Mouse (Mus musculus) urinary bladder, adult 2 months (tissue): ENCODE data around the gene Pkp1. TPM values are rescaled to one million over a fixed set of nuclear protein-coding genes. Genes with fewer than 3 reads are reported as not detected.

ENCODE experiments used
- DNase-seq: peaks from one replicate; pipeline ENCODE4 v3.0.0; 2022; ENCODE audit warnings: low spot score
- polyA plus RNA-seq: library from polyadenylated mRNA; depleted of rRNA; stranded (reverse); fragments of >200 nt; gene quantifications from 2 replicates; pipeline ENCODE4 v1.2.3, GENCODE M21; 2012

Pkp1 gene
- polyA plus RNA-seq, 1 experiment, result 4.4 TPM

DNA sequence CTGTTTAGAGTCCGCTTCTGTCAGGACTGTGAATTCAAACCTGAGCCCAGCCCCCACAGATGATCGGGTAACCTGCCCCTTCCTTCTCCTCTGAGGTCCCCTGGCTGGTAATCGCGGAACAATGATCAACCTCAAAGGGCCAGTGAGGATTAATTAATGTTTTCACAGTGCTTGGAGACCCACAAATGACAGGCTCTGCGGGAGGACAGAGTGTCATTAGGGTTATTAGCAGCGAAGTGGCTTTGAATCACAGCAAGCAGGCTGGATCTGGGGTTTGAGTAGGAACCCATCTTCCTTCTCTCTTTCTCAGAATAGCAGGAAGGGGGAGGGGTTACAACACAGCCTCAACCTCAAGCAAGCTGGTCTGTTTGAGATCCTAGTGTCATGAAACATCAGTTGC, 9.6 kb downstream of the Pkp1 start:
- DNase-seq, result no peak

DNA sequence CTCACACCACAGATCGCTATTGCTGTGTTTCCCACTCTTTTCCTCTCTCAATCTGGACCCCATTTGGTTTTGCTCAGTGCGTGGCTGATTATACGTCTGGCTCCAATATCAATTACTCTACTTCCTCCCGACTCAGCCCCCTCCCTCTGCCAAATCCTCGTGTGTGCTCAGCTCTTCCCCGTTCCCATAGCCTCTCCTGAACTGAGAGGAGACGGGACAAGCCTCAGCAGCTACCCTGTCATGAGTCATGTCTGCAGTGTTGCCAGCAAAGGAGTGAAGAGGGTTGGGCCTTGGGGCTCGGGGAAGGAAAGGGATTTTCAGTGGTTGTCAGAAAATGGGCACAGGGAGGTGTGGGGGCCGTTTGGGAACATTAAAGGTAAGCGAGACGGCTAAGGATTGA, 12.3 kb downstream of the Pkp1 start:
- no peak for DNase-seq

DNA sequence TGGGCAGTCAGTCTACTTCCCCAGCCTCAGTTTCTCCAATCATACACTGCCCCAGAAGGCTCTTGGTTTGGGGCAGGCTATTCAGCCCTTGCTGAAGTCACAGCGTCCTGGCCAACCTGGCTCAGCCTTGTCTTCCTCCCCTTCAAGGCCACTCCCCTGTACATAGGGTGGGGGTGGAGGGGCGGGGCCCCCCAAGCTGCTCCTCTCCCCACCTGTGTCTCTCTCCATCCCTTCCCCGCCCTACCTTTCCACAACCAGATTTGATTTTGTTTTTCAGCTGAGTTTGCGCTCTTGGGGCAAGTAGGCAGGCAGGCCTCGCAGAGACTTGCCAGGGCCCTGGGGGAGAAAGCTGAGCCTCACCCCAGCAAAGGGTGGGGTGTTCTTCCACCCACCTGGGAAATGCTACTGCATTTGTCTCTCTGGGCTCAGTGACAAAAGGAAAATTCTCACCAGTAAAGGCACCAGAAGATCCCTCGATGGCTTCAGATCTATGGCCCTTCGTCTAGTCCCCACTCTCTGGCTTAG, 19.0 kb downstream of the Pkp1 start:
- no peak for DNase-seq

DNA sequence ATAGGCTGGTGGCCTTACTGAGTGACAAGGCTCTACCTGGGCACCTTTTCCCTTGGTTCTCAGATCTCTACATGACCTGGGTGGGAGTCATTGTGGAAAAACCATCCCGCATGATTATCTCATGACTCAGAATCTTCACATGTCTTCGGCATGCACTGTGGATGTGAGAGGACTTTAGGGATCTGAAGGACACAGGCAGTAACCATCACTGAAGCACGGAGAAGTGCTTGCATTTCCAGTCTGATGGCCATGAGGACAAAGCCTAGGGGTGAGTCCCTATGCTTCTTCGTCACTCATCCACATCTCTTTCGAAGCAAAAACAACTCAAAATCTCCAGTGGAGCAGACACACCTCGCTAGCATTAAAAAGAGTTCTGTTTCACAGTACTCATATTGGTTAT, 19.7 kb downstream of the Pkp1 start:
- no peak for DNase-seq

DNA sequence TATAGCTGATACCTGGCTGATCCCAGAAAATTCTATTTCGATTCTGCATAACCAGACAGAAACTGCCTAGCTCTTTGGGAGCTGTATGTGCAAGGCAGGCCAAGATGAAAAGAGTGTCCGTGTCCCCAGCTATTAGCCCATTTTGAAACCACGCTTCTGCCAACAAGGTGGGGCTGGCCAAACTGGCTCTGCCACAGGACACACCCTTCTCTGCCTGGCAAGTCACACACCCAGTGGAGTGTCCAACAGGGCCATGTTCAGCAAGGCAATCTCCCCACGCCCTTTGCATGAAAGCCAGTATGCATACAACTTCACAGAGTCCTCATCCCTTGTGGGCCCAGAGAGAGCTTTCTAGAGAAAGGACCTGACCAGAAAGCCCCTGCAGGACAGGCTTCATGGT, 23.6 kb downstream of the Pkp1 start:
- no peak for DNase-seq

DNA sequence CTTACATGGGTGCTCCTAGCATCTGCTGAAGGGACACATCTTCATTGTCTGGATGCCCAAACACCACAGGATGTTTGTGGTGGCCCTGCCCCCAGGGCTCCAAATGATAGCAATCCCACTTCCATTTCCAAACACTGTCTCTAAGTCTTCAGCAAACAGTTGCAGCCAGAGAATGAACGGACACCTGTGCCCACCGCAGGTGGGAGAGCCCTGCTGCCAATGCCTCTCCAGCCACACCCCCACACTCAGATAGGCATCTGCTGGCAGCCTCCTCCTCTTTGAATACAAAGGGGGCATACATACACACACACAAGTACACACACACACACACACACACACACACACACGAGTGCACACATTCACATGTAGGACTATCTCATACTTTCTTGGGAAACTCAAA, 25.6 kb downstream of the Pkp1 start:
- DNase-seq, result no peak

DNA sequence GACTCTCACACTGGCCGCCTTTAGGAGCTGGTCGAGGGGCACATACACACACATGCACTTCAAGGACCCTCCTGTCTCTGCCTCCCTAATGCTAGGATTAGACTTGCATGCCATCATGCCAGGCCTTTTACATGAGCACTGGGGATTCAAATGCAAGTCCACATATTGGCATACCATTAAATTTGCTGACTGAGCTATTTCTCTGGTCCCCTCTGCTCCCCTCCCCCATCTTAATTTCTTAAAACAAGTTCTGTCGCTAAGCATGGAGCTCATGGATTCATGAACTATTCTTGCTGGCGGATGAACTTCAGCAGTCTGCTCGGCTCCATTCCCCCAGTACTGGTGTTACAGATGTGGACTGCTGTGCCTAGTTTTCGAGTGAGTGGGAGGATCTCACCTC, 26.2 kb downstream of the Pkp1 start:
- DNase-seq, result no peak

DNA sequence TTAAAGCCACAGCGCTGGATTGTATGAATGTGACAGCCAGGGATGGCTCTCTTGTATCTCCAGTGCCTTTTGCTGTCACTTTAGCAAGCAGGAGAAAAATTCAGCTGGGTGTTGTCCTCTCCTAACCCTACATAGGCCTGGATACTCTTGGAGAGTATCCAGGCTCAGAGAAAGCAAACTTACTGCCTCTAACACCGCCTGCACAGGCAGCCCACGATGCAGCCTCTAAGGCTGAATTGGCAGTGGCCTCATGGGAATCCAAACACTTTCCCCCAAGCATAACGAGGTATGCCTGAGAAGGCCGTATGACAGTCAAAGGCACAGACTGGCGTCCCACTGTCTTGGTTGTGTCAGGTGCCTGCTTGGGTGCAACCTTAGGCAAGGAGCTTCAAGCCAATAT, 26.8 kb downstream of the Pkp1 start:
- no peak for DNase-seq

DNA sequence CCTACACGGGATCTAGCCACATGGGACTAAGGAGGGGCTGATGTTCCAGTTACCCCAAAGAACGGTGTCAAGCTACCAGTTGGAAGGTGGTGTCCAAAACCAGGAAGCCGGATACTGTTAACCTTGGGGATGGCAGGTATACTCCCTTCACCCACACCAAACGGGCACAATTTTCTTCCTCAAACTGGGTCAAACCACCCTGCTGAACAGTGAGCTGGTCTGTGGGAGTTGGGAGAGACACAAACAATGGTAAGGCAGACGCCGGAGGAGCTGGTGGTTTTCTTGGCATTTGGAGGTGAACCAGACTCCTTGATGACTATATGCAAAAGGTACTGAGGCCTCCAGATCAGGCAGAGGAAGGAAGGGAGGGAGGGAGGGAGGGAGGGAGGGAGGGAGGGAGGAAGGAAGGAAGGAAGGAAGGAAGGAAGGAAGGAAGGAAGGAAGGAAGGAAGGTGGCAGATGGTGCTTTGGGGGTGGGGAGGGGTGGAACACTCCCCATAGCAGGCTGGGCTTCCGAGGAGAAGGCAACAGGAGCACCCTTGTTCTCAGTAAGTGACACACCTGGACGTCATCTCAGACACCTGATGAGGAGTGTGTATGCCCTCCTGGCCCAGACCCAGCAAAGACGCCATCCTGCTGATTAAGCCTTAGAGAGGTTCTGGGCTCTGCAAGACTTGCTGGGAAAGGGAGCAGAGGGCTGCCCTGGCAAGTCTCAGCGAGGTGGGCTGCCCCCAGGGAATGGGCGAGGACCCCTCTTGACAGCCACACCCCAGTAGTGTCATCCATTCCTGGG, 27.4 kb downstream of the Pkp1 start:
- DNase-seq, result no peak

DNA sequence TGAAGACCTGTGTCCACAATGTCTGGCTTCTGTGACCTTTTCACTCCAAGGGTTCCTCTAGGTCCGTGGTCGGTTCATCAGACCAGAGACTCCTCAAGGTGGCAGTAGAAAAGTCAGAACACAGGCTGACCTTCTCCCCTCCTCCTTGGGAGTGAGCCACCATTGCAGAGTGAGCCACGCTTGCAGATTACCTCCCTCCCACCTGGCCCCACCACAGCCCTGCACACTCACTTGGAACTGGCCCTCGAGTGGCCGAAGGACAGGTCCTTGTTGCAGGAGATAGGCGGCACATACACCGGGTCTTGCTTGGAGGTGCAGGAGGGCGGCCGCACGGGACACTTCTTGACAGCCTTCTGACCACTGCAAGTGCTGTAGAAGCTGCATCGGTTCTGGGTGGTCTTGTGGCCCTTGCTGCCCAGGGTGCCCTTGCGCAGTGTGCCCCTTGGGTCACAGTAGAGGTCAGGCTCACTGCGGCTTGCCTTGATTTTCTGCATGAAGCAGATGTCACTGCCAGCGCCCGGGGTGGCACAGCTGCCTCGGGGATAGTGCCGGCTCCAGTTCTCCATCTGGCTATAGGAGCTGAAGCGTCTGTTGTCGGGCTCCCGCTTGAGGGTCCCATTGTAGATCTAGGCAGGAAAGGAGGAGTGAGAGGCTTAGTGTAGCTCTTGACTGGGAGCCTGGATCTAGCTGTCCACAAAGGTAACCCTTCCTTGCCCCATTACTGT, 29.4 kb downstream of the Pkp1 start:
- DNase-seq, result no peak

DNA sequence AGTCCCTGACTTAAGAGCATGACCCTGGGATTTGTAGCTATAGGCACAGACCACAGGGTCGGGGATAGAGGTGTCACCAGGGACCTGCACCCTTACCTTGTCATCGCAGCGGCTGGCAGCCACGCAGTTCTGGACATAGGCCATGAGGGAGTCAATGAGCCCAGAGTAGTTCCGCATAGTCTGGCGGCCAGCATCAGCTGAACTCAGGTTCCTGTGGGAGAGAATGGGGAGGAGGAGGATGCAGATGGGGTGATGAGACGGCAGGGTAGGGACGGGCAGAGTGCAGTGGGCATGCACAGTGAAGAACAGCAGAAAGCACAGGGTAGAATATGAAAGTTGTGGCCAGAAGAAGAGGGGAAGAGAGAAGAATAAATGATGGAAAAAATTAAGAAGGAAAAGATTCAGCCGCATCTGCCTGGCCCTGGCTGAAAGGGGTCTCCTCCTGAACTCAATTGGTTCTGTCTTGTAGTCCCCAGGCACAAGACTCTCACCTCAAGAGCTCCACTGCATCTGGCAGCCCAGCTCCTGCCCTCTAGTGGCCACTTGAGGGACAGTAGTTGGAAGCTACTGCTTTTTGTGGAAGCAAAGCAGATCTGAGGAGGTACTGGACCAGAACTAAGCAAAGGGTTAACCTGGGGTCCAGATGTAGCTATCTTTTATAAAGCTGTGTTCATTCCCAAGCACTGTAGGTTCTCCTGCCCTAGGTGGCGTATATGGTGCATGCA, 36.5 kb downstream of the Pkp1 start:
- DNase-seq, result no peak

DNA sequence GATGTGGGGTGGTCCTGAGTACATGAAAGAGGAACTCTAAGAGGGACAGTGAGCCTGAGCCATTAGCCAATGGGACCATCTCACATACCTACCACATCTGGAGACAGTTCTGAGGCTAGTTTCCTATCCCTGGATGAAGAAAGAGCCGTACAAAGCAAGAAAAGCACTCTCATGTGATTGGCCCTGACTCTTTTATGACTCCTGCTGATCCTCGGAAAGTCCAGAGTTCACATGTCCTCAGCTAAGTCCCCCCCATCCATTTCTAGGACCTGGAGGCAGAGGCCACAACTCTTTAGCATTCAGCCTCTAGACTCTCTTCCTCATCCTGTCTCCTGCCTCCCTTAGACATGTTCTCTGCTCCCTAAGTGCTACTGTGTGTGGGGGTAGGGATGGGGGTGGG, 41.8 kb downstream of the Pkp1 start:
- no peak for DNase-seq

DNA sequence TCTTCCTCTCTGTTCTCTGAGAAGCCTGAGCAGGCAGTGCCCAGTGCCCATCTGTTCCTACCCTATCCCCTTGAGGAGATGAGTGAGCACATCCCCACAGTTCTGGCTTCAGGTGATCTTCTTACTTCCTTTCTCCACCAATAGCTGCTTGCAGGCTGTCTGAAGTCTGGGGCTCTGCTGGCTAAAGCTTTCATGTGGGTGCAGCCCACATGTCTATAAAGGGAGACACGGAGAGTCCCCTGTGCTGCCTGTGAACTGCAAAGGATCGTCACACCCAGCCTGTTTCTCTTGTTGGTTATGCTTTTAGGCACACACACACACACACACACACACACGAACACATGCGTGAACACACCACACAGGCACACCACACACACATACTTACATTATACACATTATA, 46.0 kb downstream of the Pkp1 start:
- no peak for DNase-seq

DNA sequence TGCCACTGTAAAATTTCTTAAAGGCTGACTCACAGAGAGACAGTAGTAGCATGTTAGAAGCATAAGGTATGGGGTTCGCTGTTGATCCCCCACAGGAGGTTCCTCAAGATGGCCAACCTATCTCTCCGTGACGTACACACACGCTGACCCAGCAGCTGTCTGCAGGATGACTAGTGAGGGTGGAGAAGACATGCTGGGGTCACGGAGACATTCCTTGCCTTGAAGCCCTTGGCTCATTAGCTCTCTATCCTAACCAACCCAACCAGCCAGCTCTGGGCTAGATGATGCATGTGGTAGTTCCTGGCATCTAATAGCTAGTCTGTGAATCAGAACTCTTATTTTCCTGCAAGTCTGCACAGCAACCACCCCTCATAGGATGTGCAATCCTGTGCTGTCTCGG, 50.4 kb downstream of the Pkp1 start:
- DNase-seq, result no peak

DNA sequence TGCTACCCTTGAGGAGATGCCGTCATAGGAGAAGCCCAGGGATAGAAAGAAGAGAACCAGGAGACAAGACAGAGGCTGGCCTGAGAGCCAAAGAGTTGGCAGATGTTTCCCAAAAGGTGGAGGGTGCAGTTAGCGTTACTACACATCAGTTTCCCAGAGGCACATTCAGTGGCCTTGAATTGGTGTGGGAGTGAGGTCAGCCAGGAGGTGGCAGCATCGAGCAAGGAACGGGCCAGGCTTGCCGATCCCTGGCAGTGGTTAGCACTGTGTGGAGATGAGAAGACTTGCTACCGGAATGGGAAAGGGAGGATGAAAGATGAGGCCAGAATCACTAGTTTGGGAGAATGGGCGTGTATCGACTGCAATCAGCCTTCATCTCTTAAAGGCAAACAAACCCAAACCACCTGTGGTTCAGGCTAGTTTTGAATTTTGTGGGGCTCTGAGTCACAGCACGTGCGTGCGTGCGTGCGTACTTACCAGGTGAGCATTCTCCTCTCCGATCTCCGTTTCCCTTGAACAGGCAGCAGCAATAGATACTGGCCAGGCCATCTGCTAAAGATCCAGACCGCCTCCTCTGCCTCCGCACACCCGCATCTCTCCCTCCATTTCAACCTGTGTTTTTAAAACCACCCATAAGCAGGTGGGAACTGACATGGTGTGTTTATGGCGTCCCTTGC, 53.4 kb downstream of the Pkp1 start:
- peak; percentile 79 for DNase-seq

DNA sequence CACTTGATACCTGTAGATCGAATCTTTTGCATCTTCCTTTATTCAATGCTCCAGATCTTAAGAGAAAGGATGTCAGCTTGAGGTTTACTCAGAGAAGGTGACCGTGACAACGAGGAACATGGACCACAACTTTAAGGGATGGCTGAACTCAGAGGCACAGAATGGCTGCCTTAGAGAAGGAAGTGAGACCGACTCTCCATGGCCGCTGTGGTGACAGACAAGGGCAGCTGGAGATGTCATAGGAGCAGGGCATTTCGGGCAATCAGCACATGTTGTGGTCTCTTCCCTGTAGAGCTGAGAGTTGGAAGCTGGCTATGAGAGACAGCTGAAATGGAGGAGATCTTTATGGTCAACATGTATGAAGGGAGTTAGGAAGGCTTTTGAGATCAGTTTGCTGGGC, 54.2 kb downstream of the Pkp1 start:
- DNase-seq, result no peak

DNA sequence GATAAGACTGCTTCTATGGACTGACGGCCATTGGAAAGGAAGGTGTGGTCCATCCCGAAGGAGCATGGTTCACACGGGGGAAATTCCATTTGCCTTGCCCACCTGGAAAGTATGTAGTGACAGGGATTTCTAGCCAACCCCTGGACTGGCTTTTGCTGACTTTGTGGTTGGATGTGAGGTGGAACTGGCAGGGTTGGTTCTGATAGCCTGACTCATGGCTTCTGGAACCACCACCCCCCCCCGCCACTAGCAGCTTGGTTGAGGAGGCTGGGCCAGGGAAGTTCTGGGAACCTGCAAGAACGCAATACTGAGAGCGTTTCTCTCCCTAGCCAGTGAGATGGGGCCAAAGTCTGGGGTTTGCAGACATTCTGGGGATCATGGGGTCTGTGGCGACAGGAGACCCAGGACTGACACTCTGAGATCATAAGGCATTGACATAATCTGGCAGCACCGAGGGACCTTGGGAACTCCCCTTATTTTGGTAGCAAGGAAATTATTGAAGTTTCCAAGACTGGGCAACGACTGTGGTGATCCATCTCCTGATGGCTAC, 55.1 kb downstream of the Pkp1 start:
- DNase-seq, result no peak

DNA sequence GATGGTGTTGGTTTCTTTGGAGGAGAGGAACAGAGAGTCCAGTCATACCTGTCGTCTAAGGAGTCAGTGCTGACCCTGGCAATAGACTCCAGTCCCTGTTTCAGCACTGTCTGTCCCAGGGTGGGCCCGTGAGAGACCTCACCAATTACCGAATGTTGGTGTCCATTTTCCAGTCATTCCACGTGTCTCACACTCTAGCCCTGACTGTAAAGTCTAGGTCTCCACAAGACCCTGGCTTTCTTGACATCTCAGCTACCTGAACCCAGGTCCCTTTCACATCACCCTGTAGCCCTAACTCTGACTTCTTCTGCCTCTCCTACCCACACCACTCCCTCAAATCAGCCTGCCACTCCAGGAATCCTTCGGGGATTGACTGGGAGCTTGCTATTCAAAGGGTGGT, 56.4 kb downstream of the Pkp1 start:
- no peak for DNase-seq

DNA sequence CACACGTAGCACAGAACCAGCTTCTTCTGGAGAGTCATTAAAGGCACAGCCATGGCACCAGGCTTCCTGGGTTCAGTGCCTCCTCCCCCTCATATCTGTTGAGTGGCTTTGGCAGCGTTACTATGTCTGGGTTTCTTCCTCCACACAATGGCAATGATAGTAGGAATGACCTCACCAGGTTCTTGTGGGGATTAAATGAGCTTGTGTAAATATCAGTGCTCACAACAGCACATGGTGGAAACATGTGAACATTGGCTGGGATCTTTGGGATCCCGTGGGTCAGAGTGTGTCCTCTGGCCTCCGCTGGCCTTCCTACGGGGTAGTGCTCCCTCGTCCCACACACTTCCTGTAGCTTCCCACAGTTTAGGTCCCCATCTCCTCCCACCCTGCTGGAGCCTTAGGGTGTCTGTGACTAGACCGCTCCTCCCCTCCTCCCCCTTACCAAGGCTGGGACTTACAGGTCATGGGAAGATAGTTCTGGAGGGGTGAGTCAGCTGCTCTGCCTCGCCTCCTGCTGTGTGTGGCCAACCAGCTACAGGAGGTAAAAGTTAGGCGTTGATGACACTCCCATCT, 56.9 kb downstream of the Pkp1 start:
- no peak for DNase-seq

DNA sequence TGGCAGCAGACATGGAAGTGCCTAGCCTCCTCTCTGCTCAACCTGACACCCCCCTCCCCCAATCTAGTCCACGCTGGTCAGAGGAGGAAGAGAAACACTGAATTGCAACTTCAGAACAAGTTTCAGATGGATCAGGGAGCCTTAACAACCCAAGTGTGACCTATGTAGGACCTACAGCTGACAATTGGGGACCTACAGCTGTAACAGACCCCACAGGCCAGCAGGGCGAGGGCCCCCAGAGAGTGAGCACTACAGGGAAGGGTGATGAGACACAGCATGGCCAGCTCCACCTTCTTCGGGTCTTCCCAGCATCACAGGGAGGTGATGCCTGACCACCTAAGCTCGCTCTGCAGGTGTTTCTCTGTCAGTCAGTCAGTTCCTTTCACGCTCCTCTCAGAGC, 57.9 kb downstream of the Pkp1 start:
- DNase-seq, result no peak

DNA sequence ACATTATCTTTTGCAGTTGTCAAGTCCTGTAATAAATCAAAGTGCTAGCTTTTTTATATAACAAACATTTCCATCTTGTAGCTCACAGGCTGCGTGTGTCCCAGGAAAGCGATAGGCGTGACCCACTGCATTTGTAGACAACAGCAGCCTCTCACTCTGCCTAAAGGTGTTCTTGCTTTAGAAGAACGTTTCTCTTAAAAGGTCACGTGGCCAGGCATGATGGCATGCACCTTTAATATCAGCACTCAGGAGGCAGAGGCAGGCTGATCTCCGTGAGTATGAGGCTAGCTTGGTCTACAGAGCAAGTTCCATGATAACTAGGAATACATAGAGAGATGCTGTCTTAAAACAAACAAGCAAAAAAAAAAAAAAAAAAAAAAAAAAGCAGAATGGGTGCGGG, 60.5 kb downstream of the Pkp1 start:
- DNase-seq, result no peak
